Mouse (Mus musculus) hindbrain, embryonic 13.5 days (tissue): ENCODE data around the gene Tpst1. TPM values are rescaled to one million over a fixed set of nuclear protein-coding genes. Genes with fewer than 3 reads are reported as not detected.
A peak's percentile ranks its signal among the peaks of the same experiment; 100 is the strongest.

Experiments
- ATAC-seq: fragments of 200-750 bp; cut with Nextera tagmentation; 2 replicates; pipeline ENCODE4 v1.8.0; 2017; ENCODE audit warnings: moderate TSS enrichment; ENCODE audit not compliant: low FRiP score
- H3K27ac ChIP-seq: fragments of 300-500 bp; sonication (generic); 2 replicates; pipeline ENCODE4 v1.5.1; 2015; ENCODE audit warnings: inconsistent platforms, mild to moderate bottlenecking, moderate library complexity
- H3K27me3 ChIP-seq: fragments of 300-500 bp; sonication (generic); 2 replicates; pipeline ENCODE4 v1.6.1; 2015; ENCODE audit warnings: mild to moderate bottlenecking, inconsistent platforms
- H3K36me3 ChIP-seq: fragments of 300-500 bp; sonication (generic); 2 replicates; pipeline ENCODE4 v1.6.1; 2015; ENCODE audit warnings: mild to moderate bottlenecking, inconsistent platforms
- H3K4me1 ChIP-seq: fragments of 300-500 bp; sonication (generic); replicated peaks from 2 replicates; pipeline ENCODE4 v1.6.1; 2015; ENCODE audit warnings: inconsistent platforms
- H3K4me2 ChIP-seq: fragments of 300-500 bp; sonication (generic); 2 replicates; pipeline ENCODE4 v1.6.1; 2015; ENCODE audit warnings: inconsistent platforms, mild to moderate bottlenecking, moderate library complexity
- H3K4me3 ChIP-seq: fragments of 300-500 bp; sonication (generic); 2 replicates; pipeline ENCODE4 v1.5.1; 2015; ENCODE audit warnings: mild to moderate bottlenecking, inconsistent platforms
- H3K9ac ChIP-seq: fragments of 300-500 bp; sonication (generic); 2 replicates; pipeline ENCODE4 v1.6.1; 2015; ENCODE audit warnings: mild to moderate bottlenecking, inconsistent platforms
- H3K9me3 ChIP-seq: fragments of 300-500 bp; sonication (generic); 2 replicates; pipeline ENCODE4 v1.6.1; 2016; ENCODE audit warnings: inconsistent platforms
- WGBS: fragments of 180-500 bp; shearing (Covaris S2); methylation state at CpG from one replicate; pipeline ENCODE4 v1.1.7; 2015; 5-methylcytosine and 5-hydroxymethylcytosine counted together
- polyA plus RNA-seq: library from polyadenylated mRNA; unstranded; fragments of >200 nt; fragmentation: Nextera tagmentation; extraction: Ambion mirVana; gene quantifications from 2 replicates; pipeline ENCODE4 v1.2.1, GENCODE M21; 2015

Tpst1 gene
- polyA plus RNA-seq, 1 experiment from 2014 or later = 52.5 TPM

DNA sequence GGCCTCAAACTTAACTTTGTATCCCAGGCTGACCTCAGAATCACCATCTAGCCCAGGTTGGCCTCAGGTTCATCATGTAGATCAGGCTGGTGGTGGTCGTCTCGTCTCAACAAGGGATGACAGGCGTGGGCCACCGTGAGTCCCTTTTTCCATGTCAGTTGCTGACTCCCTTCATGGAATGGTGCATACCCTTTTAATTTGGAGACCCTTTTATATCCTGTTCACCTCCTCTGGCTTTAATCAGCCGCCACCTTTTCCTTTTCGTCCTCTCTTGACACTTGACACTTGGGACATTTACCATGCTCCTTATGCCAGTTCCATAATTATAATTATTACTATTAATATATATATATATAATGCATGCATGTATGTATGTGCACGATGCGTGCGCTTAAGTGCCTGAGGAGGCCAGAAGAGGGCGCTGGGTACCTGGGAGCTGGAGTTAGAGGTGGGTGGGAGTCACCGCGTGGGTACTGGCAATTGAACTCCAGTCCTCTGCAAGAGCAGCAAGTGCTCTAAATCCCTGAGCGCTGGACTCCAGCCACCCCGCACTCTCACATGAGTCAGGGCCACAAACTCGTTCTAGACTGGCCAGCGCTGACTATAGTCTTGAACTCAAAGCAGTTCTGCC, 7.0 kb downstream of the Tpst1 start:
- H3K4me2 ChIP-seq = peak overlapping the region; percentile 74
- WGBS = 77% methylated on average over 16 of the region's 16 CpGs
- H3K27me3 ChIP-seq = peaks cover 10% of the 10 kb centered on the region
- no peaks in the 10 kb centered on the region for H3K9me3 ChIP-seq
- peaks cover 13% of the 10 kb centered on the region for H3K4me1 ChIP-seq
- peaks cover 11% of the 10 kb centered on the region for H3K36me3 ChIP-seq
- H3K9ac ChIP-seq = peak overlapping the region; percentile 88
- peak overlapping the region; percentile 82 for H3K4me3 ChIP-seq
- H3K27ac ChIP-seq = 0 out of 2 replicates have a peak overlapping the region, but pooled peaks have one; percentile 90
- ATAC-seq = no peak

- ATAC-seq = no peak
- Histone ChIP-seq H3K9me3 (no peaks in the 10 kb centered on the region), H3K4me2 (no peak overlapping the region), H3K4me1 (peaks cover 13% of the 10 kb centered on the region), H3K36me3 (peaks cover 16% of the 10 kb centered on the region), H3K27ac (no peak overlapping the region), H3K4me3 (no peak overlapping the region), H3K27me3 (peaks cover 10% of the 10 kb centered on the region), H3K9ac (no peak overlapping the region)
- 97% methylated on average over 8 of the region's 8 CpGs for WGBS
Measured at GRCm38 (mm10) chr5:130081181-130081881, 8.2 kb downstream of the Tpst1 start.

- no peak for ATAC-seq
- H3K4me2 ChIP-seq = no peak overlapping the region
- peaks cover 16% of the 10 kb centered on the region for H3K36me3 ChIP-seq
- no peaks in the 10 kb centered on the region for H3K9me3 ChIP-seq
- no peak overlapping the region for H3K27ac ChIP-seq
- WGBS = 79% methylated on average over 4 of the region's 4 CpGs
- no peak overlapping the region for H3K4me3 ChIP-seq
- peaks cover 4% of the 10 kb centered on the region; the same call in 1 of the 2 replicates for H3K27me3 ChIP-seq
- peaks cover 13% of the 10 kb centered on the region for H3K4me1 ChIP-seq
- H3K9ac ChIP-seq = no peak overlapping the region
Measured at GRCm38 (mm10) chr5:130082431-130082830, 9.3 kb downstream of the Tpst1 start.

DNA sequence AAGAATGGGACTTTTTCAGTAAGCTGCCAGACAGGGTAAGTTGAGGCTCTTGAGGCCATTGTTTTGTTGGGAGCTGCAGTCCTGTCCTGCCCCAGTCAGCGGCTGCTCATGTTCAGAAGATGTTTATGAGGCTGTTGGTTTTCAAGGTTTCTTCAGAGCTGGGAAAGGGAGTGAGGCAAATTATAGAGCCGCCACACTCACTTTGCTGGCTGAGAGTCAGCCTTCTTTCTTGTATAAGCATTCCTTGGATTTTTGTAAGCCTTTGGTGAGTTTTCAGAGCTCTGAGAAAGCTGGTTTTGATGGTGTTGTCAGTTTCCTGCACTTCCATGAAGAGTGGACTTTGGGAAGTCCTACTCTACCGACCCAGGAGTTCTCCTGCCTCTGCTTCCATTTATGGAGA, 11.1 kb downstream of the Tpst1 start:
- H3K9ac ChIP-seq = no peak overlapping the region
- H3K9me3 ChIP-seq = no peaks in the 10 kb centered on the region
- peaks cover 10% of the 10 kb centered on the region for H3K4me1 ChIP-seq
- no peak for ATAC-seq
- H3K4me2 ChIP-seq = no peak overlapping the region
- no peak overlapping the region for H3K4me3 ChIP-seq
- WGBS = 93% methylated on average over 3 of the region's 3 CpGs
- H3K27ac ChIP-seq = no peak overlapping the region
- H3K36me3 ChIP-seq = peaks cover 16% of the 10 kb centered on the region
- no peaks in the 10 kb centered on the region for H3K27me3 ChIP-seq

- Histone ChIP-seq H3K9ac (no peak overlapping the region), H3K4me3 (no peak overlapping the region), H3K27me3 (no peaks in the 10 kb centered on the region), H3K4me2 (no peak overlapping the region), H3K4me1 (no peaks in the 10 kb centered on the region; the same call in 1 of the 2 replicates), H3K27ac (no peak overlapping the region), H3K9me3 (no peaks in the 10 kb centered on the region), H3K36me3 (peaks cover 25% of the 10 kb centered on the region)
- WGBS = 92% methylated on average over 7 of the region's 7 CpGs
- ATAC-seq = no peak
Measured at GRCm38 (mm10) chr5:130088008-130088407, 14.9 kb downstream of the Tpst1 start.

DNA sequence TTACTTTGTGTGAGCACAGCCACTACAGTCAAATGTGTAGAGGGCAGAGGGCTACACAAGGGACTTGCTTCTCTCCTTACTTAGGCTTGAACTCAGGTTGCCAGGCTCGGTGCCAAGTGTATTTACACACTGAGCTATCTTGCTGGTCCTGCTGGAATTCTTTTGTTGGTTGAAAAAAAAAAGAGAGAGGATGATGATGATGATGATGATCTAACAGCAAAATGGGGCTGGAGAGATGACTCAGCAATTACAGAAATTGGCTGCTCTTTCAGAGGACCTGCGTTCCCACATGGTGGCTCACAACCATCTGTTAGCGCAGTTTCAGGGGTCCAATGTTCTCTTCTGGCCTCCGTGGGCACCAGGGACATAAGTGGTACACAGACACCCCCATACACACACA, 15.5 kb downstream of the Tpst1 start:
- Histone ChIP-seq H3K4me2 (no peak overlapping the region), H3K4me3 (no peak overlapping the region), H3K27me3 (no peaks in the 10 kb centered on the region), H3K9ac (no peak overlapping the region), H3K9me3 (no peaks in the 10 kb centered on the region), H3K4me1 (no peaks in the 10 kb centered on the region; the same call in 1 of the 2 replicates), H3K36me3 (peaks cover 25% of the 10 kb centered on the region), H3K27ac (no peak overlapping the region)
- WGBS = 94% methylated on average over 4 of the region's 4 CpGs
- no peak for ATAC-seq

DNA sequence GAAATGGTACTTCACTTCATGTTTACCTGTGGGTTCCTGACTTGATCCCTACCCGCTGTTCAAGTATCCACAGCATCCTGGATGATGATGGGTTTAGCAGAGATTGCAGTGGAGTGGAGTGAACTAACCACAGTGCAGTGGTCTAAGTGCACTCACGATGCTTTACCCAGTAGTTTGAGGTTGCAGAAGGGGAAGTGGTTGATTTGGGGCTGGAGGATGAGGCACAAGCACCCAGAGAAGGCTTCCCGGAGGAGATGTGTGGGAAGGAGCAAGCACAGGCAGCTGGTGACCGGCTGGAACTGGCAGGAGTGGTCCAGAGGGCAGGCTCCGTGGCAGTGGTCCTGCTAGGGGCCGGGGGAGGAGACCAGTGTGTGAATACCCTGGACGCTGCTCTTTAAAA, 16.1 kb downstream of the Tpst1 start:
- Histone ChIP-seq H3K9me3 (no peaks in the 10 kb centered on the region), H3K4me1 (no peaks in the 10 kb centered on the region; the same call in 1 of the 2 replicates), H3K4me2 (no peak overlapping the region), H3K36me3 (peaks cover 25% of the 10 kb centered on the region), H3K27ac (no peak overlapping the region), H3K4me3 (no peak overlapping the region), H3K27me3 (no peaks in the 10 kb centered on the region), H3K9ac (no peak overlapping the region)
- no peak for ATAC-seq
- 78% methylated on average over 7 of the region's 7 CpGs for WGBS

DNA sequence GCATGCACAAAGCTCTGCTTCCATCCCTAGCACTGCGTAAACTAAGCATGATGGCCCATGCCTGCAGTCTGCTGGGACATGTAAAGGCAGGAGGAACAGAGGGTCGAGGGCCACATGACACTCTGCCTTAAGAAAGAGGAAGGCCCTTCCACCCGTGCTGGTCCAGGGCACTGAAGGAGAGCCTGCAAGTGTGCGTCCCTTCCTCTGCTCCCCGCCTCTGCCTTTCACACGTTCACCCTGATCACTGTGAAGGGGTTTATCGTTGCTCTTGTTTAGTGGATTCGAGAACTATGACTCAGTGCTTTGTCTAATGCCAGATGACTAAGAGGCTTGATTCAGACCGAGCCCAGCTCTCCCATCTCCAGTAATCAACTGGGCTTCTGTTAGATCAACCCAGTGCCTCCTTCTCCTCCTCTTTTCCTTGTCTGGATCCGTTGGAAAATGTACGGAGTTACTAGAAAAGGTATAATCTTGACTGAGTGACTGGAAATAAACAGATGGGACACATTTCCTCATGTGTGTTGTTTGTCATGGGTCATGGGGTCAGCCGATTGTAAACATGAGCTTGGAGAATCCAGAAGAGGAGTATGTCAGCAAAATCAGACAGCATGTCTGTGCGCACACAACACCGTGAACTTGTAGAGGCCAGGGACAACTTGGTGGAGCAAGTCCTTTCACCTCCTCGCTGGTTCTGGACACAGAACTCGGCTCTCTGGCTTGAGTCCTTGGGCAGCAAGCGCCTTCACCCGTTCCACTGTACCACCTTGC, 16.7 kb downstream of the Tpst1 start:
- no peaks in the 10 kb centered on the region for H3K9me3 ChIP-seq
- WGBS = 91% methylated on average over 18 of the region's 18 CpGs
- H3K4me1 ChIP-seq = no peaks in the 10 kb centered on the region; the same call in 1 of the 2 replicates
- H3K4me3 ChIP-seq = no peak overlapping the region
- H3K9ac ChIP-seq = no peak overlapping the region
- H3K27ac ChIP-seq = no peak overlapping the region
- no peaks in the 10 kb centered on the region for H3K27me3 ChIP-seq
- H3K36me3 ChIP-seq = peaks cover 22% of the 10 kb centered on the region
- ATAC-seq = no peak
- H3K4me2 ChIP-seq = no peak overlapping the region

DNA sequence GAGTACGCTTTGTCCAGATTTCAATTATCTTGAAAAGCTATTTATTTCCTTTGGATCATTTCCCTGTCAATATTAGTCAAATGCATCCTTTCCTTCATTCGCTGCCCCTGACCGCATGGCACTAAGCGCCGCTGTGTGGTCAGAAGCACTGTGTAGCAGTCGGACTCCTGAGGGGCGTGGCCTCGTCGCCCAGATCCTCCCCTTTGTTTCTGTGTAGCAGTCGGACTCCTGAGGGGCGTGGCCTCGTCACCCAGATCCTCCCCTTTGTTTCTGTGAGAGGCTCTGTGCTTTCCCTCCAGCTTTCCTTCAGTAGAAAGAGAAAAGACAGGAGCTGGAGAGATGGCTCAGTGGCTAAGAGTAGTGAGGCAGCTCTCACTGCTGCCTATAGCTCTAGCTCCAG, 23.6 kb downstream of the Tpst1 start:
- Histone ChIP-seq H3K9me3 (no peaks in the 10 kb centered on the region), H3K4me2 (no peak overlapping the region), H3K36me3 (peaks cover 3% of the 10 kb centered on the region), H3K4me3 (no peak overlapping the region), H3K27ac (no peak overlapping the region), H3K27me3 (no peaks in the 10 kb centered on the region), H3K9ac (no peak overlapping the region), H3K4me1 (no peaks in the 10 kb centered on the region)
- no peak for ATAC-seq
- 50% methylated on average over 12 of the region's 12 CpGs for WGBS

DNA sequence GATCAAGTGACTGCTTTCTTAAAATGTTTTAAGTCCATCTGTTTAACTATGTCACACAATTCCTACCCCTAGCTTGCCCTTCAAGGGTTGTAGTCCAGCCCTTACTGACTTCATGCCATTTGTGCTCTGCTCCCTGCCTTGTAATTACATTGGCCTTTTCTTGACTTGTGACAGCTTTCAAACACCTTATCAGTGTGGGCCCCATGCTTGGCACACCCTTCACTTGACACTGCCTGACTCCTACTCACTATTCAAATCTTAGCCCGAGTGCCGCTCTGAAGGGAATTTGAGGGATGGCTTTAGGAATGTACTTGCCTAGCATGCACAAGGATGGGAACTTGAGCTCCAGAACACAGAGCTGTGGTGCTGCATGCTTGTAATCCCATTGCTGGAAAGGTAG, 24.7 kb downstream of the Tpst1 start:
- Histone ChIP-seq H3K9ac (peak overlapping the region; percentile 24; the same call in 1 of the 2 replicates), H3K4me2 (no peak overlapping the region), H3K4me3 (no peak overlapping the region), H3K27ac (no peak overlapping the region), H3K9me3 (no peaks in the 10 kb centered on the region), H3K27me3 (no peaks in the 10 kb centered on the region), H3K4me1 (no peaks in the 10 kb centered on the region), H3K36me3 (peaks cover 14% of the 10 kb centered on the region)
- WGBS = 85% methylated on average over 2 of the region's 2 CpGs
- ATAC-seq = no peak

- no peak for ATAC-seq
- Histone ChIP-seq H3K4me3 (no peak overlapping the region), H3K27me3 (no peaks in the 10 kb centered on the region), H3K4me1 (no peaks in the 10 kb centered on the region), H3K4me2 (no peak overlapping the region), H3K27ac (no peak overlapping the region), H3K36me3 (peaks cover 28% of the 10 kb centered on the region), H3K9me3 (no peaks in the 10 kb centered on the region), H3K9ac (no peak overlapping the region)
- WGBS = 96% methylated on average over 17 of the region's 17 CpGs
Measured at GRCm38 (mm10) chr5:130101724-130102123, 28.6 kb downstream of the Tpst1 start.

GRCm38 (mm10) chr5:130109348-130109747, 36.2 kb downstream of the Tpst1 start:
- no peaks in the 10 kb centered on the region for H3K9me3 ChIP-seq
- H3K36me3 ChIP-seq = peaks cover 34% of the 10 kb centered on the region
- no peaks in the 10 kb centered on the region for H3K27me3 ChIP-seq
- WGBS = 97% methylated on average over 3 of the region's 3 CpGs
- H3K9ac ChIP-seq = no peak overlapping the region
- ATAC-seq = no peak
- no peaks in the 10 kb centered on the region for H3K4me1 ChIP-seq
- H3K27ac ChIP-seq = no peak overlapping the region
- no peak overlapping the region for H3K4me3 ChIP-seq
- no peak overlapping the region for H3K4me2 ChIP-seq
